Mouse (Mus musculus) duodenum, adult 2 months (tissue): ENCODE data around the gene Wdr77. TPM values are rescaled to one million over a fixed set of nuclear protein-coding genes. Genes with fewer than 3 reads are reported as not detected.

ENCODE experiments used
- polyA plus RNA-seq: library from polyadenylated mRNA; depleted of rRNA; stranded (reverse); fragments of >200 nt; gene quantifications from 2 replicates; pipeline ENCODE4 v1.2.3, GENCODE M21; 2012; ENCODE audit warnings: low replicate concordance; rRNA removed

Gene Wdr77
- 10.1 and 10.5 TPM in 2 replicates for polyA plus RNA-seq

DNA sequence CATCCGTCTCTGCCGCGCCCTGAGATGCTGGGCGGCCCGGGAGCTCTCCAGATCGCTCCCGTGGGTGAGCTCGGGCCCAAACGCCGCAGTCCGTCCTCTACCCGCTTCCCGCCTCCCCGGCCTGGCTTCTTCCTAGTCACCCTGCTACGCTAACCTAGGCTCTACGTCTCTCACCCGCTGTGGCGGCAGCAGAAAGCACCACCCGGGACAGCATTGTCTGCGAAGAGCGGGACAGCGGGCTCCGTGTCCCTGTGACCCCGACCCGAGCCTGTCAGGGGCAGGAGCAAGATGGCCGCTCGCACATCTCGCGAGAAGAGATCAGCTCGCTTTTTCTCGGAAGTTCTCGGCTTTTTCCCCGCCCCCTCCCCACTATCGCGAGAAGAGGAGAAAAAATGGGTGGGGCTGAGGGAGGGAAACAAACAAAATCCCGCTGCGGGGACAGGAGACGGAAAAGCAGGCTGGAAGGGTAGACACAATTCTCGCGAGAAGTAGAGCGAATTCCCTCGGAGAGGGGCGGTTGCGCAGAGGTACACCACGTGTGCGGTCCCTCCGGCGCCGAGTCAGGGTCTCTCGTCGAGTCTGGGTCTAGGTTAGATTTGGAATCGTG lies at the start of gene Wdr77:
Gene Wdr77 (plus strand): TSS at position 396 of the 607 bp plus-strand sequence.

GRCm38 (mm10) chr3:105932240-105933071 lies 26.7 kb upstream of the Wdr77 start, which contains the start of gene I830077J02Rik:
I830077J02Rik (minus strand) TSS chr3:105932664.

GRCm38 (mm10) chr3:105959999-105960398 lies 830 bp downstream of the Wdr77 start, which contains the start of gene Atp5f1:
Atp5f1 (minus strand) TSS chr3:105960099.

DNA sequence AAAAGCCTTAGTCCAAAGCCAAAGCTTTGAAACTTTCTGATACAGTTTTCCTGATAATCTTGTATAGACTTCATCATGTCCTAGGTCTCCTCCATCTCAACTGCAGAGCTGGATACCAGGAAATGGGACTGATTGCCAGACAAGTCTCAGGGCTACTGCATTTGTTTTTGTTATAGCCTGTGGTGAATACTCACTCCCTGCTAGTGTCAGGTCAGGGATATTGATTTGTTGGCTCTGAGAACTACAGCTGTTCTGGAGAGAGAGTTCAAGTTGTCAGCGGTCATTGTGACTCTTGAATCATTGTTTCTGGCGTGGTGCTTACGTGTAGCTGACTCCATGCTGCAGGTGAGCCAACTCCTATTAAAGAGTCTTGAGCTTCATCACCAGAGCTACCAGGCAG lies 14.2 kb downstream of the Wdr77 start, which contains the start of gene Ovgp1:
Gene Ovgp1 (plus strand): TSS at position 301 of the 400 bp plus-strand sequence.

DNA sequence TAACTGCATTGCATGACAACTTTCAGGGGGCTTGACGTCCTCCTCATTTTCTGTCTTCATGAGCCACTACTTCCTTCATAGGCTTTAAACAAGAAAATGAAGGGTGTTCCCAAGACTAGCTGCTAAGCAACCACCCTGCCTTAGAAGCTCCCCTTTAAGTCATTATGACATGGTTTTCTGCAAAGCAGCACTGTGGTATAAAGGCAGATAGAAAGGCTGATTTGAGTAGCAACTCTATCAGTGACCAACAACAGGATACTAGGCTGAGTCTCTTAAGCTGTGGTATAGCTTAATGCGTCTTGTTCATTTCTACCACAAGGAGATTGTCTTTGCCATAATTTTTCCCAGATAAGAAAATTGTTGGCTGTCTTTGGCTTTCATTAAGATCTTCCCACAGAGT lies 55.4 kb downstream of the Wdr77 start, which contains the start of gene Pifo:
Gene Pifo (minus strand): TSS at position 101 of the 400 bp plus-strand sequence.

Other genes with a start within 250 kb of the Wdr77 start
- 0.63 and 0.84 TPM in 2 replicates for gene Rap1a, start 158.0 kb upstream of the Wdr77 start, polyA plus RNA-seq
- 0.36 and 0.41 TPM in 2 replicates for gene Adora3, start 88.5 kb upstream of the Wdr77 start, polyA plus RNA-seq
- gene Tmigd3, start 88.5 kb upstream of the Wdr77 start, polyA plus RNA-seq, result 0.23 and 0.60 TPM in 2 replicates
- gene I830077J02Rik, start 26.7 kb upstream of the Wdr77 start, polyA plus RNA-seq, result 1.2 and 1.4 TPM in 2 replicates
- 156 and 299 TPM in 2 replicates for gene Atp5f1, start 730 bp downstream of the Wdr77 start, polyA plus RNA-seq
- gene Ovgp1, start 14.3 kb downstream of the Wdr77 start, polyA plus RNA-seq, result 0.06 and 0.20 TPM in 2 replicates
- not detected in 2 replicates for gene Pifo, start 55.3 kb downstream of the Wdr77 start, polyA plus RNA-seq
- gene Chil5, start 73.4 kb downstream of the Wdr77 start, polyA plus RNA-seq, result not detected in 2 replicates
- gene Chia1, start 153.9 kb downstream of the Wdr77 start, polyA plus RNA-seq, result 0.08 and 0.37 TPM in 2 replicates
- not detected in 2 replicates for gene Chil3, start 208.2 kb downstream of the Wdr77 start, polyA plus RNA-seq